Mouse (Mus musculus) forebrain, embryonic 13.5 days (tissue): ENCODE results near the gene Zfp282. TPM values are rescaled to one million over a fixed set of nuclear protein-coding genes. Genes with fewer than 3 reads are reported as not detected.
"Not testable (repeated sequence)": the region's sequence is repeated elsewhere in the genome, so short reads cannot be mapped to it uniquely, and the experiment has no call there.

Experiments
- ATAC-seq: fragments of 200-750 bp; cut with Nextera tagmentation; 2 replicates; pipeline ENCODE4 v1.8.0; 2017
- H3K27ac ChIP-seq: fragments of 300-500 bp; sonication (generic); 2 replicates; pipeline ENCODE4 v1.5.1; 2015; ENCODE audit warnings: inconsistent platforms, mild to moderate bottlenecking, moderate library complexity
- H3K27me3 ChIP-seq: fragments of 300-500 bp; sonication (generic); 2 replicates; pipeline ENCODE4 v1.6.1; 2015; ENCODE audit warnings: mild to moderate bottlenecking, inconsistent platforms
- H3K36me3 ChIP-seq: fragments of 300-500 bp; sonication (generic); 2 replicates; pipeline ENCODE4 v1.6.1; 2015; ENCODE audit warnings: mild to moderate bottlenecking, inconsistent platforms; ENCODE audit not compliant: poor library complexity, severe bottlenecking
- H3K4me1 ChIP-seq: fragments of 300-500 bp; sonication (generic); 2 replicates; pipeline ENCODE4 v1.6.1; 2015; ENCODE audit warnings: inconsistent platforms
- H3K4me2 ChIP-seq: fragments of 300-500 bp; sonication (generic); 2 replicates; pipeline ENCODE4 v1.6.1; 2015; ENCODE audit warnings: inconsistent platforms, mild to moderate bottlenecking, moderate library complexity
- H3K4me3 ChIP-seq: fragments of 300-500 bp; sonication (generic); 2 replicates; pipeline ENCODE4 v1.5.1; 2015; ENCODE audit warnings: mild to moderate bottlenecking, inconsistent platforms
- H3K9ac ChIP-seq: fragments of 300-500 bp; sonication (generic); 2 replicates; pipeline ENCODE4 v1.6.1; 2015; ENCODE audit warnings: mild to moderate bottlenecking, inconsistent platforms
- H3K9me3 ChIP-seq: fragments of 300-500 bp; sonication (generic); replicated peaks from 2 replicates; pipeline ENCODE4 v1.6.1; 2016; ENCODE audit warnings: inconsistent platforms
- WGBS: fragments of 180-500 bp; shearing (Covaris S2); methylation state at CpG from one replicate; pipeline ENCODE4 v1.1.7; 2015; 5-methylcytosine and 5-hydroxymethylcytosine counted together
- polyA plus RNA-seq: library from polyadenylated mRNA; unstranded; fragments of >200 nt; fragmentation: Nextera tagmentation; extraction: Ambion mirVana; gene quantifications from 2 replicates; pipeline ENCODE4 v1.2.1, GENCODE M21; 2015

Zfp282 gene
- polyA plus RNA-seq, 1 experiment from 2014 or later, result 19.1 TPM

DNA sequence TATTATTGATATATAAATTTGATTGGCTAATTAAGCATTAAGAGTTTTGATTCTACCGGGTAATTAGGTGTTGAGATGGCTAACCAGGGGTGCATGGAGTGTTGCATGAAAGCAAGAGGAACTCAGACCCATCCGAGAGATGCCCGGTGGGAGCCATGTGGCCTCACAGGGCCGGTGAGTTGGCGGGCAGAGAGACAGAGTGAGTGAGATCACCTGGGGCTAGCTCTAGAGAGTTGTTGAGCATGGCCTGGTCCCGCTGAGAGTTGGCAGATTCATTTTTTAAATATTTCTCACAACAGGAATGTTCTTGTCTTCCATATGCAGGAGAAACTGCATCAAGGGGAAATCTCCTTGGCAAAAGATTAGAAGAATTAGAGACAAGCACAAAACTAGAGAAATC is 19.8 kb upstream of the Zfp282 start:
- Histone ChIP-seq H3K9me3 (no peaks in the 10 kb centered on the region), H3K27ac (no peak overlapping the region), H3K36me3 (peaks cover 34% of the 10 kb centered on the region), H3K4me3 (no peak overlapping the region), H3K9ac (no peak overlapping the region), H3K4me1 (no peaks in the 10 kb centered on the region), H3K4me2 (no peak overlapping the region), H3K27me3 (no peaks in the 10 kb centered on the region)
- 94% methylated on average over 6 of the region's 6 CpGs for WGBS
- ATAC-seq, result no peak

- not testable (repeated sequence) for H3K9ac ChIP-seq, H3K4me2 ChIP-seq, H3K27ac ChIP-seq, H3K9me3 ChIP-seq, ATAC-seq, H3K27me3 ChIP-seq, H3K4me3 ChIP-seq, H3K4me1 ChIP-seq
- H3K36me3 ChIP-seq, result peaks cover 38% of the 10 kb centered on the region
- 91% methylated on average over 3 of the region's 3 CpGs for WGBS
Observed at GRCm38 (mm10) chr6:47857729-47858128, 19.3 kb upstream of the Zfp282 start.

DNA sequence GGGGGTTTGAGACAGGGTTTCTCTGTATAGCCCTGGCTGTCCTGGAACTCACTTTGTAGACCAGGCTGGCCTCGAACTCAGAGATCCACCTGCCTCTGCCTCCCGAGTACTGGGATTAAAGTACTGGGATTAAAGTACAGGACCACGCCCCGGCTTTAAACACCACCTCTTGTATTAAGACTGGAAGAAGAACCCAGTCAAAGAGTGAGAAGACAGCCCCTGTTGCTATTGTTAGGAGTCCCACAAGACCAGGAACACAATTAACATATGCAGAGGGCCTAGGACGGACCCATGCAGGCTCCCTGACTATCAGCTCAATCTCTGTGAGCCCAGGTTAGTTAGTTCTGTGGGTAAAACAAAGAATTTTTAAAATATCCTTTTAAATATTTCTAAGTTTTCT is 4.7 kb upstream of the Zfp282 start:
- 94% methylated on average over 5 of the region's 5 CpGs for WGBS
- Histone ChIP-seq H3K4me2 (no peak overlapping the region), H3K36me3 (peaks cover 24% of the 10 kb centered on the region), H3K4me3 (no peak overlapping the region), H3K27me3 (no peaks in the 10 kb centered on the region), H3K27ac (no peak overlapping the region), H3K9me3 (no peaks in the 10 kb centered on the region), H3K9ac (no peak overlapping the region), H3K4me1 (no peaks in the 10 kb centered on the region)
- no peak for ATAC-seq

DNA sequence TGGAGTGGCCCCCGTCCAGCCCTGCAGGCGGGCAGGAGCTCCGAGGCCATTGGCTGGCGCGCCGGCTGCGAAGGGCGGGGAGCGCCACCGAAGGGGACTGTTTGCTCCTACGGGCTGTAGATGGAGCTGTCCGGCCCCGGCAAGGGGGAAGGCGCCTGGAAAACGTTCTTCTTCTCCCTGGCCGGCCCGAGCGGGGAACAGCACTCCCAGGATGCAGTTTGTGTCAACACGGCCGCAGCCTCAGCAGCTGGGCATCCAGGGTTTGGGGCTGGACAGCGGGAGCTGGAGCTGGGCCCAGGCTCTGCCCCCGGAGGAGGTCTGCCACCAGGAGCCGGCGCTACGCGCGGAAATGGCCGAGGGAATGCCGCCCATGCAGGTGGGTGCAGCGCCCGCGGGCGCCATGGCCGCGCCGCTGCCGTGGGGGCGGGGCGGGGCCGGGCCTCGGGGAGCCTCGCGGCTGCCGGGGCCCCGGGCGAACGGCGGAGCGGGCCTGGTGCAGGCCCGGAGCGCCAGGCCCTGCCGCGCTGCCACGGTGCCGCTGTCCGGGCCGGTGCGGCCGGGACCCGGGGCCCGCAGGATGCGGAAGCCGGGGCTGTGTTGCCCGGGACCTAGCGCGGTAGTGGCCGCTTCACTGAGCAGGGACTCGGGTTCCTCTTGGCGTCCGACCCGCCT is 593 bp downstream of the Zfp282 start:
- Histone ChIP-seq H3K9ac (peak overlapping the region; percentile 98), H3K27me3 (no peaks in the 10 kb centered on the region), H3K36me3 (peaks cover 28% of the 10 kb centered on the region), H3K4me1 (peaks cover 20% of the 10 kb centered on the region), H3K9me3 (no peaks in the 10 kb centered on the region), H3K4me3 (peak overlapping the region; percentile 95), H3K4me2 (peak overlapping the region; percentile 90), H3K27ac (peak overlapping the region; percentile 97)
- peak; percentile 96 for ATAC-seq
- WGBS, result under 1% methylated on average over 62 of the region's 71 CpGs

DNA sequence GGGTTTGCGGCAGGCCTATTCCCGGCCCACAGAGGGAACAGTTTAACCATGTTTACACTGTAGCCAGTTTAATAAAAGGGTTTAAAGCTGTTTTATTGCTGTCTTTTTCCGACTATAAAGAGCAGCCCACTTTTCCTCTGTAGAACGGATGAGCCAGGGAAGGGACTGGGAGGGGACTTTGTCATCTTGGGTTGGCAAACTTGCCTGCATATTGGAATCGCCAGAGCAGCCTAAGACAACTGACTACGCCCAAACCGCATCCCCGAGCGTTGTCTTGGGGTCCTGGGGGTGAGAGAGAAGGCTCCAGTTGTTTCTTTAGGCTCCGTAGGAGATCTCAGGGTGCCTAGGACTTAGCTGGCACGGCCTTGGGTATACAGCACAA is 1.1 kb downstream of the Zfp282 start:
- no peaks in the 10 kb centered on the region for H3K27me3 ChIP-seq
- H3K9me3 ChIP-seq, result no peaks in the 10 kb centered on the region
- peaks cover 20% of the 10 kb centered on the region for H3K4me1 ChIP-seq
- peak overlapping the region; percentile 97 for H3K27ac ChIP-seq
- 0 out of 2 replicates have a peak, but pooled peaks have one; percentile 6 for ATAC-seq
- H3K4me2 ChIP-seq, result peak overlapping the region; percentile 90
- WGBS, result under 1% methylated on average over 11 of the region's 11 CpGs
- peak overlapping the region; percentile 98 for H3K9ac ChIP-seq
- H3K4me3 ChIP-seq, result peak overlapping the region; percentile 95
- H3K36me3 ChIP-seq, result peaks cover 34% of the 10 kb centered on the region

- Histone ChIP-seq H3K27me3 (no peaks in the 10 kb centered on the region), H3K9ac (peak overlapping the region; percentile 98), H3K4me3 (peak overlapping the region; percentile 95), H3K4me1 (peaks cover 20% of the 10 kb centered on the region), H3K4me2 (peak overlapping the region; percentile 90), H3K36me3 (peaks cover 38% of the 10 kb centered on the region), H3K9me3 (no peaks in the 10 kb centered on the region), H3K27ac (peak overlapping the region; percentile 97)
- WGBS, result 36% methylated on average over 3 of the region's 3 CpGs
- no peak for ATAC-seq
Observed at GRCm38 (mm10) chr6:47878593-47878992, 1.6 kb downstream of the Zfp282 start.

DNA sequence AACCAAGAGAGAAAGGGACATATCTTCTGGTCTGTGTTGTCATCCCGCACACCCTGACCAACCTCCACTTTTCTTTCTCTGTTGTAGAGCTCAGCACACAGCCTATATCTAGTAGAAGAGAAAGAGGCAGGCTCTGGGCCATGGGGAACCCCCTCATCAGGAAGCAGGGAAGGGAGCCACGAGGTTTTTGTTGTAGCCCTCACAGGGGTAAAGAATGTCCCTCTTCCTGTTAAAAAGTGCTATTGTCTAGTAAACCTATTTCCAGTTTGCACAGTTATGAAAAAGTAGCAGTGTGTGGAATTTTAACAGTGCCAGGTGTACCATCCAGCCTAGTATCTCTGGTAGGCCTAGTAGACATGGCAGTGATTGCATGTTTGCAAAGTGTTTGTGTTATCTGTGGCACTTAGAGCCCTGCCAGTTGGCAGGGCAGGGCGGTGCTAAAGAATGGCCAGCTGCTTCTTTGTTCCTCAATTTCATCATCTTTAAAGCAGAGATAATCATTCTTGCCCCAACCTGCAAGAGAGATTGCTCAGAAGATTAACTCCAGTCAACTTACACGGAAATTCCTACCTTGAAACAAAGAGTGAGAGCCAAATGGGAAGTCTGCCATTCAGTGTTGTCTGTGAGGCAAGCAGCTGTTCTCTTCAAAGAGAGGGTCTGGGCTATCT is 2.2 kb downstream of the Zfp282 start:
- WGBS, result 69% methylated on average over 4 of the region's 4 CpGs

DNA sequence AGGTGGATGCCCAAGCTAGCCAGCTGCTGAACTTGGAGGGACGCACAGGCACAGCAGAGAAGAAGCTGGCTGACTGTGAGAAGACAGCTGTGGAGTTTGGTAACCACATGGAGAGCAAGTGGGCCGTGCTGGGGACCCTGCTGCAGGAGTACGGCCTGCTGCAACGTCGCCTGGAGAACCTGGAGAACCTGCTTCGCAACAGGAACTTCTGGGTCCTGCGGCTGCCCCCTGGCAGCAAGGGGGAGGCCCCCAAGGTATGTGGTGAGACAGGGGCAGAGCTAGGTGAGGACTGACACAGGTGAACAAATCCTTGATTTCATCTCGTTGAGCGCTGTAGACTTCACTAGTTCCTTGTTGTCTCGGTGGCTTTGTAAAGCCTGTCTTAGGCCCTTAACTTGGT is 3.2 kb downstream of the Zfp282 start:
- Histone ChIP-seq H3K4me3 (no peak overlapping the region), H3K27ac (no peak overlapping the region), H3K9ac (no peak overlapping the region), H3K27me3 (no peaks in the 10 kb centered on the region), H3K4me1 (peaks cover 20% of the 10 kb centered on the region), H3K36me3 (peaks cover 54% of the 10 kb centered on the region), H3K9me3 (no peaks in the 10 kb centered on the region), H3K4me2 (peak overlapping the region; percentile 6; the same call in 1 of the 2 replicates)
- ATAC-seq, result no peak
- WGBS, result 92% methylated on average over 10 of the region's 10 CpGs

More for the DNA sequence above, 2.2 kb downstream of the Zfp282 start:
- Histone ChIP-seq H3K4me1 (peaks cover 20% of the 10 kb centered on the region), H3K4me2 (peak overlapping the region; percentile 90), H3K9ac (peak overlapping the region; percentile 98; the same call in 1 of the 2 replicates), H3K27ac (no peak overlapping the region), H3K36me3 (peaks cover 44% of the 10 kb centered on the region), H3K9me3 (no peaks in the 10 kb centered on the region), H3K27me3 (no peaks in the 10 kb centered on the region), H3K4me3 (peak overlapping the region; percentile 95)
- ATAC-seq, result no peak

- no peak for ATAC-seq
- H3K27me3 ChIP-seq, result no peaks in the 10 kb centered on the region
- no peak overlapping the region for H3K4me3 ChIP-seq
- H3K4me1 ChIP-seq, result no peaks in the 10 kb centered on the region
- H3K9me3 ChIP-seq, result no peaks in the 10 kb centered on the region
- H3K27ac ChIP-seq, result no peak overlapping the region
- no peak overlapping the region for H3K9ac ChIP-seq
- peaks cover 95% of the 10 kb centered on the region for H3K36me3 ChIP-seq
- H3K4me2 ChIP-seq, result no peak overlapping the region
- 90% methylated on average over 8 of the region's 8 CpGs for WGBS
Observed at GRCm38 (mm10) chr6:47888812-47889383, 11.9 kb downstream of the Zfp282 start.

- Histone ChIP-seq H3K4me1 (no peaks in the 10 kb centered on the region), H3K36me3 (peaks cover 74% of the 10 kb centered on the region), H3K27me3 (peaks cover 15% of the 10 kb centered on the region; the same call in 1 of the 2 replicates), H3K27ac (no peak overlapping the region), H3K4me2 (no peak overlapping the region), H3K9ac (no peak overlapping the region), H3K4me3 (no peak overlapping the region), H3K9me3 (no peaks in the 10 kb centered on the region)
- ATAC-seq, result no peak
- WGBS, result 95% methylated on average over 6 of the region's 6 CpGs
Observed at GRCm38 (mm10) chr6:47899416-47899815, 22.4 kb downstream of the Zfp282 start.

DNA sequence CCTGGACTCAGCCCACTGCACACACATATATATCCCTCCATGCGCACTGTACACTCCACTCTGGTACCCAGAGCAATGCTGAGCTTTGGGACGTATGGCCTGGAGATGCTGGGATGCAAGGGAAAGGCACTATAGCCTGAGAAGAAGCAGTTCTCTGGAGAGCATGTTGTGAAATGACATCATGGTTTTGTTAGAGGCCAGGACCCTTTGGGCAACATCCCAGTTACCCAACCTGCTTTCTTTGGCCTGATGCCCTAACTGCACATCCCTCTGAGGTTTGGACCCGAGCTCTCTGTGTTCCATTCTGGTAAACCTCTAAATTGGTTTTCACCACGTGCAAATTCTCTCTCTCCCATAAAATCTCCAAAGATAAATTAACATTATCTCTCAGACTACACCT is 26.6 kb downstream of the Zfp282 start:
- no peak overlapping the region for H3K4me2 ChIP-seq
- peaks cover 15% of the 10 kb centered on the region; the same call in 1 of the 2 replicates for H3K27me3 ChIP-seq
- ATAC-seq, result no peak
- H3K27ac ChIP-seq, result no peak overlapping the region
- H3K36me3 ChIP-seq, result peaks cover 97% of the 10 kb centered on the region
- no peaks in the 10 kb centered on the region for H3K4me1 ChIP-seq
- no peak overlapping the region for H3K4me3 ChIP-seq
- no peak overlapping the region for H3K9ac ChIP-seq
- H3K9me3 ChIP-seq, result no peaks in the 10 kb centered on the region
- 84% methylated on average over 4 of the region's 4 CpGs for WGBS

GRCm38 (mm10) chr6:47904361-47904760 is 27.4 kb downstream of the Zfp282 start:
- Histone ChIP-seq H3K27ac (no peak overlapping the region), H3K27me3 (peaks cover 15% of the 10 kb centered on the region; the same call in 1 of the 2 replicates), H3K36me3 (peaks cover 90% of the 10 kb centered on the region), H3K4me3 (no peak overlapping the region), H3K4me1 (no peaks in the 10 kb centered on the region), H3K9ac (no peak overlapping the region), H3K9me3 (no peaks in the 10 kb centered on the region), H3K4me2 (no peak overlapping the region)
- 36% methylated on average over 19 of the region's 19 CpGs for WGBS
- ATAC-seq, result no peak
